Mouse (Mus musculus): Measurements from ENCODE around the gene Jazf1. TPM values are rescaled to one million over a fixed set of nuclear protein-coding genes. Genes with fewer than 3 reads are reported as not detected.

The Jazf1 gene
- 1.8 TPM for polyA plus RNA-seq (2014; fragmentation: Illumina TruSeq; extraction: RNeasy Lipid Tissue Mini Kit (QIAGEN cat#74804); ENCODE audit: low read depth, low replicate concordance)

GRCm38 (mm10) chr6:53067989-53068874, at the start of gene Jazf1:
TSS of gene Jazf1 (minus strand) at chr6:53068631.

Other genes with a start within 250 kb of the Jazf1 start
- gene Creb5, start 218.6 kb upstream of the Jazf1 start, polyA plus RNA-seq (2014; fragmentation: Illumina TruSeq; extraction: RNeasy Lipid Tissue Mini Kit (QIAGEN cat#74804); ENCODE audit: low read depth, low replicate concordance): 2.6 TPM

Measured in heart, adult 10 weeks (tissue).